Mouse (Mus musculus) T-helper 17 cell (primary cell): ENCODE measurements around the gene Ifna1.

Experiments
- in situ Hi-C, 2 experiments: fragments of 300-600 bp; cut with MboI, MseI; formaldehyde crosslinking; loops; 1 replicate in 1 of 2; 2 replicates in 1 of 2; pipeline ENCODE4 v1.15.1; 2025; ENCODE audit warnings: high pct_unique_total_duplicates in 2 of 2

Ifna1 gene

GRCm38 (mm10) chr4:88867926-88868911 lies 18.3 kb downstream of the Ifna1 start:
- in situ Hi-C loops, result loop anchor here in 1 of 2 experiments (5.0 to 10.0 kb wide), 2 partner anchors 83 to 654 kb away; partner anchors contain the start of genes Gm13276, Gm13277 and Ifnz

- in situ Hi-C loops, result loop anchor here (5.0 to 10.0 kb wide), 4 partner anchors 62 to 650 kb away; no protein-coding TSS in a partner anchor
Measured at GRCm38 (mm10) chr4:88872691-88873090, 22.8 kb downstream of the Ifna1 start.

GRCm38 (mm10) chr4:88875435-88876095 lies 25.7 kb downstream of the Ifna1 start:
- in situ Hi-C loops, result loop anchor here in 1 of 2 experiments (5.0 to 10.0 kb wide), 2 partner anchors 59 to 127 kb away; no protein-coding TSS in a partner anchor

- in situ Hi-C loops, result loop anchor here in 1 of 2 experiments (5.0 to 10.0 kb wide), 2 partner anchors 58 to 126 kb away; no protein-coding TSS in a partner anchor
Measured at GRCm38 (mm10) chr4:88876520-88876919, 26.6 kb downstream of the Ifna1 start.

- in situ Hi-C loops, result loop anchor here in 1 of 2 experiments (5.0 to 10.0 kb wide), 2 partner anchors 57 to 124 kb away; no protein-coding TSS in a partner anchor
Measured at GRCm38 (mm10) chr4:88878246-88878645, 28.4 kb downstream of the Ifna1 start.

GRCm38 (mm10) chr4:88878772-88879171 lies 28.9 kb downstream of the Ifna1 start:
- in situ Hi-C loops, result loop anchor here in 1 of 2 experiments (5.0 to 10.0 kb wide), 2 partner anchors 56 to 124 kb away; no protein-coding TSS in a partner anchor

- in situ Hi-C loops, result no loop called here
Measured at GRCm38 (mm10) chr4:88880101-88880500, 30.2 kb downstream of the Ifna1 start, which contains the start of gene Ifne. Gene Ifne, minus strand, starts transcription at chr4:88880201.

- in situ Hi-C loops, result no loop called here
Measured at GRCm38 (mm10) chr4:88888236-88888635, 38.3 kb downstream of the Ifna1 start.

GRCm38 (mm10) chr4:88893201-88893754 lies 43.4 kb downstream of the Ifna1 start:
- in situ Hi-C loops, result no loop called here
